Comparison of ENCODE assay signal across 17 mouse cellular contexts in genomic region chr6:39008116-39008515, GRCm38 (mm10).
"Had no signal": no experiment of that assay in that cellular context is flagged by ENCODE, and none has a peak within 500 bp of the region (broad histone marks: within the 10 kb centered on the region; RNA-seq: fewer than 3 reads in every experiment).

No protein-coding gene starts in this region.

- H3K9ac ChIP-seq: limb, embryonic 13.5 days; liver, embryonic 15.5 days; lung, embryonic 14.5 days; midbrain, embryonic 15.5 days; neural tube, embryonic 12.5 days; stomach, embryonic 15.5 days had no signal

- H3K27me3 ChIP-seq: limb, embryonic 13.5 days; megakaryocyte, embryonic 14.5 days; midbrain, embryonic 15.5 days; neural tube, embryonic 12.5 days; stomach, embryonic 15.5 days had no signal

- H3K4me2 ChIP-seq: limb, embryonic 13.5 days; liver, embryonic 11.5 days; liver, embryonic 15.5 days; lung, embryonic 14.5 days; midbrain, embryonic 11.5 days; midbrain, embryonic 15.5 days; neural tube, embryonic 12.5 days; stomach, embryonic 15.5 days had no signal

- H3K36me3 ChIP-seq: limb, embryonic 13.5 days; midbrain, embryonic 15.5 days; neural tube, embryonic 12.5 days; stomach, embryonic 15.5 days had no signal

- H3K9me3 ChIP-seq: midbrain, embryonic 15.5 days; neural tube, embryonic 12.5 days; stomach, embryonic 15.5 days had no signal

- ATAC-seq: midbrain, embryonic 15.5 days had no signal

- H3K27ac ChIP-seq: midbrain, embryonic 15.5 days; neural tube, embryonic 12.5 days; stomach, embryonic 15.5 days had no signal

- DNase-seq: kidney, adult 2 months; kidney, postnatal 10 days; left cerebral cortex, postnatal 4 days; lung, embryonic 14.5 days; lung, postnatal 10 days; retina, postnatal 1 day; right cerebral cortex, postnatal 4 days; thymus, adult 2 months; thymus, postnatal 25 days had no signal

- H3K4me3 ChIP-seq: limb, embryonic 13.5 days; liver, embryonic 15.5 days; megakaryocyte, embryonic 14.5 days; midbrain, embryonic 15.5 days; neural tube, embryonic 12.5 days; stomach, embryonic 15.5 days had no signal
